ENCODE assay signal across 8 mouse cellular contexts in genomic region chr16:91485841-91486240, GRCm38 (mm10). TPM values are rescaled to one million over a fixed set of nuclear protein-coding genes. Genes with fewer than 3 reads are reported as not detected.
DNase-seq lines count a peak whose midpoint lies in the region; ATAC-seq and TF ChIP-seq lines count a peak whose summit lies in the region.

No protein-coding gene starts in this region.

- peak overlapping the region; percentile 96 for H3K27ac ChIP-seq in spleen, adult 2 months (ENCODE audit: insufficient read depth, low read length)
- H3K27ac ChIP-seq in forebrain, embryonic 10.5 days: peak overlapping the region; percentile 91
- H3K27ac ChIP-seq in liver, embryonic 12.5 days: peak overlapping the region; percentile 100
- H3K27ac ChIP-seq in stomach, embryonic 16.5 days (ENCODE audit: low read length): peak overlapping the region; percentile 98

- no peak for DNase-seq in spleen, adult 2 months (ENCODE audit: low read depth in 1 of 2, low spot score in 2 of 2)
- no peak for DNase-seq in spleen, postnatal 10 days (ENCODE audit: low spot score in 2 of 2)
- DNase-seq in forebrain, embryonic 10.5 days (ENCODE audit: extremely low spot score, low spot score): no peak
- no peak for DNase-seq in layer of hippocampus, adult 8-10 months (ENCODE audit: low spot score in 2 of 2)
- DNase-seq in embryo, embryonic 10 days (ENCODE audit: low spot score): no peak
- no peak for DNase-seq in adrenal gland, adult (ENCODE audit: inconsistent age in 2 of 2, low spot score in 1 of 2)

- peaks cover 5% of the 10 kb centered on the region; the same call in 1 of the 2 replicates for H3K4me1 ChIP-seq in spleen, adult 2 months (ENCODE audit: control insufficient read depth, insufficient read depth, insufficient read length)
- peaks cover 16% of the 10 kb centered on the region for H3K4me1 ChIP-seq in forebrain, embryonic 10.5 days
- H3K4me1 ChIP-seq in liver, embryonic 12.5 days: peaks cover 53% of the 10 kb centered on the region
- H3K4me1 ChIP-seq in stomach, embryonic 16.5 days (ENCODE audit: control insufficient read depth, insufficient read depth, low read length): peaks cover 5% of the 10 kb centered on the region; the same call in 1 of the 2 replicates

- TF ChIP-seq POLR2A in spleen, adult 2 months (IDR thresholded peaks at IDR 0.05; ENCODE audit: low read depth, low read length): no peak

- 20% methylated on average over 5 of the region's 5 CpGs for WGBS in spleen, adult 2 months
- 45% methylated on average over 5 of the region's 5 CpGs for WGBS in forebrain, embryonic 10.5 days
- WGBS in liver, embryonic 12.5 days (ENCODE audit: insufficient replicate concordance): 32% methylated on average over 5 of the region's 5 CpGs
- WGBS in stomach, embryonic 16.5 days: 25% methylated on average over 5 of the region's 5 CpGs

- ATAC-seq in liver, embryonic 12.5 days: no peak
- no peak for ATAC-seq in stomach, embryonic 16.5 days (ENCODE audit: insufficient read depth, low FRiP score)

- H3K4me2 ChIP-seq in liver, embryonic 12.5 days: peak overlapping the region; percentile 96
- peak overlapping the region; percentile 78 for H3K4me2 ChIP-seq in stomach, embryonic 16.5 days (ENCODE audit: low read depth, low read length)

- peak overlapping the region; percentile 86 for H3K4me3 ChIP-seq in spleen, adult 2 months (ENCODE audit: extremely low read depth, insufficient read depth, insufficient read length)
- peak overlapping the region; percentile 73 for H3K4me3 ChIP-seq in forebrain, embryonic 10.5 days
- H3K4me3 ChIP-seq in liver, embryonic 12.5 days: peak overlapping the region; percentile 91
- peak overlapping the region; percentile 86 for H3K4me3 ChIP-seq in stomach, embryonic 16.5 days (replicated peaks; ENCODE audit: low read length)

- peaks cover 3% of the 10 kb centered on the region; the same call in 1 of the 2 replicates for H3K9me3 ChIP-seq in forebrain, embryonic 10.5 days
- no peaks in the 10 kb centered on the region for H3K9me3 ChIP-seq in liver, embryonic 12.5 days (replicated peaks)
- H3K9me3 ChIP-seq in stomach, embryonic 16.5 days (replicated peaks; ENCODE audit: control insufficient read depth, low read length): no peaks in the 10 kb centered on the region

- H3K36me3 ChIP-seq in spleen, adult 2 months (ENCODE audit: control insufficient read depth, insufficient read depth, low read length): peaks cover 12% of the 10 kb centered on the region
- H3K36me3 ChIP-seq in forebrain, embryonic 10.5 days (replicated peaks): peaks cover 40% of the 10 kb centered on the region
- H3K36me3 ChIP-seq in liver, embryonic 12.5 days: peaks cover 39% of the 10 kb centered on the region
- peaks cover 9% of the 10 kb centered on the region; the same call in 1 of the 2 replicates for H3K36me3 ChIP-seq in stomach, embryonic 16.5 days (ENCODE audit: control insufficient read depth, insufficient read depth, low read length)

- no peak for TF ChIP-seq CTCF in spleen, adult 2 months (IDR thresholded peaks at IDR 0.05; ENCODE audit: extremely low read depth, insufficient read depth, insufficient read length, insufficient replicate concordance)

- H3K9ac ChIP-seq in liver, embryonic 12.5 days: peak overlapping the region; percentile 95
- peak overlapping the region; percentile 92 for H3K9ac ChIP-seq in stomach, embryonic 16.5 days (ENCODE audit: low read length)

- H3K27me3 ChIP-seq in spleen, adult 2 months (ENCODE audit: control insufficient read depth, insufficient read depth, low read length): no peaks in the 10 kb centered on the region
- H3K27me3 ChIP-seq in forebrain, embryonic 10.5 days (ENCODE audit: poor library complexity, severe bottlenecking): no peaks in the 10 kb centered on the region
- no peaks in the 10 kb centered on the region for H3K27me3 ChIP-seq in liver, embryonic 12.5 days (replicated peaks)
- no peaks in the 10 kb centered on the region for H3K27me3 ChIP-seq in stomach, embryonic 16.5 days (ENCODE audit: control insufficient read depth, insufficient read depth, low read length)

RNA-seq across cellular contexts. Expression of gene Ifnar1, which starts 0.8 kb away (rescaled TPM):
- 22.3 and 25.4 TPM in 2 replicates for polyA plus RNA-seq in spleen, adult 2 months (2012; rRNA removed)
- polyA plus RNA-seq in forebrain, embryonic 10.5 days (2016; fragmentation: Nextera tagmentation; extraction: Ambion mirVana): 48.3 and 52.7 TPM in 2 replicates
- polyA plus RNA-seq in liver, embryonic 12.5 days (2016; fragmentation: Nextera tagmentation; extraction: Ambion mirVana): 24.5 and 27.8 TPM in 2 replicates
- 47.2 and 47.3 TPM in 2 replicates for polyA plus RNA-seq in stomach, embryonic 16.5 days (2015; fragmentation: Nextera tagmentation; extraction: Ambion mirVana)
- 10 to 100 TPM; 44.9 to 54.0 (median 48.4) TPM for total RNA-seq in layer of hippocampus, adult 8-10 months (2022)
